25 mouse cellular contexts compared by ENCODE assay signal in genomic region chr10:19638851-19639250, GRCm38 (mm10). TPM values are rescaled to one million over a fixed set of nuclear protein-coding genes. Genes with fewer than 3 reads are reported as not detected.
DNase-seq lines count a peak whose midpoint lies in the region; ATAC-seq and TF ChIP-seq lines count a peak whose summit lies in the region.
"Had no signal": no experiment of that assay in that cellular context is flagged by ENCODE, and none has a peak within 500 bp of the region (broad histone marks: within the 10 kb centered on the region; RNA-seq: fewer than 3 reads in every experiment).

No protein-coding gene starts in this region.

- no peaks in the 10 kb centered on the region for H3K4me1 ChIP-seq in stomach, postnatal 0 days (replicated peaks; ENCODE audit: control insufficient read depth, insufficient read depth)
- no peaks in the 10 kb centered on the region for H3K4me1 ChIP-seq in midbrain, embryonic 11.5 days (ENCODE audit: control insufficient read depth, insufficient read depth, low read length)
- H3K4me1 ChIP-seq in intestine, postnatal 0 days (replicated peaks; ENCODE audit: control insufficient read depth, insufficient read depth, low read length) = no peaks in the 10 kb centered on the region

- no peaks in the 10 kb centered on the region for H3K9me3 ChIP-seq in stomach, postnatal 0 days (ENCODE audit: control insufficient read depth, low read length)
- H3K9me3 ChIP-seq in midbrain, embryonic 11.5 days (ENCODE audit: control insufficient read depth, low read length) = no peaks in the 10 kb centered on the region
- no peaks in the 10 kb centered on the region for H3K9me3 ChIP-seq in intestine, postnatal 0 days (ENCODE audit: control insufficient read depth)
- H3K9me3 ChIP-seq: G1E had no signal

- ATAC-seq in stomach, postnatal 0 days (ENCODE audit: low FRiP score, low TSS enrichment) = peak; percentile 70
- ATAC-seq in midbrain, embryonic 11.5 days (ENCODE audit: low FRiP score) = no peak
- no peak for ATAC-seq in intestine, postnatal 0 days
- ATAC-seq: activated CD4-positive, CD25-positive, alpha-beta regulatory T cell, adult 4 months; CD4-positive, CD25-positive, alpha-beta regulatory T cell, adult 4 months; Patski had no signal

- no peak overlapping the region for H3K27ac ChIP-seq in stomach, postnatal 0 days (replicated peaks)
- no peak overlapping the region for H3K27ac ChIP-seq in midbrain, embryonic 11.5 days (ENCODE audit: low read depth, low read length)
- no peak overlapping the region for H3K27ac ChIP-seq in intestine, postnatal 0 days (ENCODE audit: low read depth, low read length)

- no peak overlapping the region for H3K4me2 ChIP-seq in stomach, postnatal 0 days (replicated peaks; ENCODE audit: low read depth)
- H3K4me2 ChIP-seq in midbrain, embryonic 11.5 days = no peak overlapping the region
- H3K4me2 ChIP-seq in intestine, postnatal 0 days (replicated peaks; ENCODE audit: low read depth) = no peak overlapping the region

- H3K27me3 ChIP-seq in stomach, postnatal 0 days (ENCODE audit: control insufficient read depth, insufficient read depth, low read length) = no peaks in the 10 kb centered on the region
- H3K27me3 ChIP-seq in midbrain, embryonic 11.5 days (ENCODE audit: control insufficient read depth, insufficient read depth, low read length) = no peaks in the 10 kb centered on the region
- no peaks in the 10 kb centered on the region for H3K27me3 ChIP-seq in intestine, postnatal 0 days (replicated peaks; ENCODE audit: control insufficient read depth, insufficient read depth, low read length)
- H3K27me3 ChIP-seq: CH12.LX had no signal

- H3K9ac ChIP-seq in stomach, postnatal 0 days (ENCODE audit: low read length) = no peak overlapping the region
- H3K9ac ChIP-seq in midbrain, embryonic 11.5 days (ENCODE audit: low read length) = no peak overlapping the region
- H3K9ac ChIP-seq in intestine, postnatal 0 days (ENCODE audit: low read depth, low read length) = no peak overlapping the region

- no peaks in the 10 kb centered on the region for H3K36me3 ChIP-seq in stomach, postnatal 0 days (ENCODE audit: control insufficient read depth, insufficient read depth, low read length)
- H3K36me3 ChIP-seq in midbrain, embryonic 11.5 days (ENCODE audit: control insufficient read depth, insufficient read depth, low read length) = no peaks in the 10 kb centered on the region
- no peaks in the 10 kb centered on the region for H3K36me3 ChIP-seq in intestine, postnatal 0 days (ENCODE audit: control insufficient read depth, insufficient read depth)
- H3K36me3 ChIP-seq: G1E had no signal

- no peak overlapping the region for H3K4me3 ChIP-seq in stomach, postnatal 0 days (ENCODE audit: low read depth, low read length)
- no peak overlapping the region for H3K4me3 ChIP-seq in midbrain, embryonic 11.5 days (ENCODE audit: low read depth, low read length)
- H3K4me3 ChIP-seq in intestine, postnatal 0 days (ENCODE audit: low read depth, low read length) = no peak overlapping the region

- peak; percentile 36 for TF ChIP-seq EP300 in stomach, postnatal 0 days (optimal IDR thresholded peaks at IDR 0.05)

- WGBS in stomach, postnatal 0 days = 76% methylated on average over 5 of the region's 5 CpGs
- WGBS in midbrain, embryonic 11.5 days = 91% methylated on average over 5 of the region's 5 CpGs
- WGBS in intestine, postnatal 0 days = 87% methylated on average over 5 of the region's 5 CpGs

- TF ChIP-seq CTCF in stomach, postnatal 0 days (IDR thresholded peaks at IDR 0.05; ENCODE audit: low read depth) = no peak
- no peak for TF ChIP-seq CTCF in intestine, postnatal 0 days (IDR thresholded peaks at IDR 0.05; ENCODE audit: low read depth)

- DNase-seq in 416B (ENCODE audit: low read depth) = peak; percentile 39
- DNase-seq in fat pad, adult 2 months (ENCODE audit: extremely low read depth, low read depth, low spot score) = peak; percentile 58
- DNase-seq in gonadal fat pad, adult 2 months (ENCODE audit: low read depth) = peak; percentile 88
- no peak for DNase-seq in stomach, postnatal 0 days (ENCODE audit: low spot score)
- no peak for DNase-seq in midbrain, embryonic 11.5 days (ENCODE audit: low spot score, missing footprints)
- no peak for DNase-seq in lung, postnatal 36 days
- DNase-seq in frontal cortex, postnatal 14 days (ENCODE audit: low spot score in 2 of 2) = no peak
- DNase-seq: adrenal gland, adult 2 months; adrenal gland, adult 8-10 months; adrenal gland, postnatal 10 days; adrenal gland, postnatal 14 days; adrenal gland, postnatal 25 days; adrenal gland, postnatal 36 days; B cell, adult 2 months; cerebellum, adult 11 months; cerebellum, adult 11-12 months; cerebellum, adult 18-20 months had no signal

RNA-seq across cellular contexts. Expression of gene Il22ra2, which starts 17.1 kb away (rescaled TPM):
- 0.81 and 0.92 TPM in 2 replicates for polyA plus RNA-seq in gonadal fat pad, adult 2 months (2012; rRNA removed)
- polyA plus RNA-seq in stomach, postnatal 0 days (2015; fragmentation: Nextera tagmentation; extraction: Ambion mirVana) = not detected in 2 replicates
- polyA plus RNA-seq in midbrain, embryonic 11.5 days (2014; fragmentation: Nextera tagmentation; extraction: Ambion mirVana) = not detected in 2 replicates
- polyA plus RNA-seq in intestine, postnatal 0 days (2015; fragmentation: Nextera tagmentation; extraction: Ambion mirVana) = 0.12 and 0.18 TPM in 2 replicates
- polyA plus RNA-seq: activated CD4-positive, CD25-positive, alpha-beta regulatory T cell, adult 4 months; adrenal gland, adult 2 months; brain, embryonic 14.5 days; C2C12; CD4-positive, CD25-positive, alpha-beta regulatory T cell, adult 4 months; G1E; Patski had no signal

RNA-seq across cellular contexts. Expression of gene Ifngr1, which starts 47.1 kb away (rescaled TPM):
- polyA plus RNA-seq in gonadal fat pad, adult 2 months (2012; rRNA removed) = 61.1 and 71.9 TPM in 2 replicates
- 72.1 and 72.9 TPM in 2 replicates for polyA plus RNA-seq in stomach, postnatal 0 days (2015; fragmentation: Nextera tagmentation; extraction: Ambion mirVana)
- polyA plus RNA-seq in midbrain, embryonic 11.5 days (2014; fragmentation: Nextera tagmentation; extraction: Ambion mirVana) = 34.3 and 34.8 TPM in 2 replicates
- 90.1 and 91.0 TPM in 2 replicates for polyA plus RNA-seq in intestine, postnatal 0 days (2015; fragmentation: Nextera tagmentation; extraction: Ambion mirVana)

Comparison
In these comparisons a context has a peak if more than half of its experiments do, and no peak if none do; other contexts are left out.
1. DNase-seq: peak in 416B (single experiment), fat pad, adult 2 months (single experiment) and gonadal fat pad, adult 2 months (single experiment); none in stomach, postnatal 0 days (single experiment), midbrain, embryonic 11.5 days (single experiment), lung, postnatal 36 days (single experiment) and frontal cortex, postnatal 14 days (0 of 2).